8 mouse cellular contexts compared by ENCODE assay signal in the genomic region with DNA sequence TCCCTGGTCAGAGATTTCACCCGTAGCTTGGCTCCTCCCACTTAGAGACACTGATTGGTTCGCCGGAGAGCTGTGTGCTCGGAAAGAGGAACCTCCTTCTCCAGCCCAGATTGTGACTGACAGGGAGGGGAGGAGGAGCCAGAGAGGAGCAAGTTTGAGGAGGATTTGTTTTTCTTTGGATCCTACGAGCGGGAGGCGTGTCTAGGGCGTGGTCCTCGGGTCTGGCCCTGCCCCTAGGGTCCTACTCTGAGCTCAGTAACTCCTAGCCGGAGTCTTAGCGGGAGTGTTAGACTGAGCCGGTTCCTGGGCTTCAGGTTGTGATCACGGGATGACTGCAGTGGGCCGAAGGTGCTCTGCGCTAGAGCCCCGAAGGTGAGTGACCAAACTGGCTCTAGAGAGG. TPM values are rescaled to one million over a fixed set of nuclear protein-coding genes. Genes with fewer than 3 reads are reported as not detected.
DNase-seq lines count a peak whose midpoint lies in the region; ATAC-seq lines count a peak whose summit lies in the region.

No protein-coding gene starts in this region.

- no peaks in the 10 kb centered on the region for H3K9me3 ChIP-seq in hindbrain, embryonic 11.5 days (ENCODE audit: control insufficient read depth, low read length)

- peak; percentile 96 for DNase-seq in MEL-GATA-1-ER (ENCODE audit: extremely low read depth, low read depth)
- DNase-seq in cerebellum, adult 9-11 months, result peak; percentile 94
- DNase-seq in frontal cortex, adult 2 months (ENCODE audit: extremely low spot score in 1 of 2, low spot score in 1 of 2), result peak; percentile 82 to 87
- DNase-seq in hindbrain, embryonic 11.5 days (ENCODE audit: low spot score), result peak; percentile 94
- peak; percentile 69 to 91 for DNase-seq in layer of hippocampus, postnatal 14 days (ENCODE audit: low spot score in 2 of 2)
- peak; percentile 95 for DNase-seq in lung, postnatal 14 days
- DNase-seq in retina, adult 2 months (ENCODE audit: low read depth, low spot score), result peak; percentile 74
- DNase-seq in thymus, postnatal 36 days, result peak; percentile 70 to 84

- ATAC-seq in hindbrain, embryonic 11.5 days (ENCODE audit: low FRiP score), result peak; percentile 94

- H3K4me2 ChIP-seq in hindbrain, embryonic 11.5 days (replicated peaks; ENCODE audit: low read depth, low read length), result peak overlapping the region; percentile 32

- no peak overlapping the region for H3K27ac ChIP-seq in hindbrain, embryonic 11.5 days (ENCODE audit: low read depth, low read length)

- 0 out of 2 replicates have a peak overlapping the region, but pooled peaks have one; percentile 29 for H3K9ac ChIP-seq in hindbrain, embryonic 11.5 days (ENCODE audit: low read depth, low read length)

- 0 out of 2 replicates have a peak, but pooled peaks cover 2% of the 10 kb centered on the region for H3K4me1 ChIP-seq in hindbrain, embryonic 11.5 days (replicated peaks; ENCODE audit: control insufficient read depth, insufficient read depth, low read length)

- H3K36me3 ChIP-seq in hindbrain, embryonic 11.5 days (ENCODE audit: control insufficient read depth, insufficient read depth, low read length), result no peaks in the 10 kb centered on the region

- H3K4me3 ChIP-seq in hindbrain, embryonic 11.5 days (ENCODE audit: low read depth, low read length), result peak overlapping the region; percentile 27

- no peaks in the 10 kb centered on the region for H3K27me3 ChIP-seq in hindbrain, embryonic 11.5 days (ENCODE audit: control insufficient read depth, insufficient read depth, low read length)

- 1% methylated on average over 16 of the region's 16 CpGs for WGBS in hindbrain, embryonic 11.5 days

RNA-seq across cellular contexts. Expression of a gene that starts 6.6 kb away (rescaled TPM):
- 28.1 and 28.6 TPM in 2 replicates for polyA plus RNA-seq in frontal cortex, adult 2 months (2012; rRNA removed)
- 25.9 and 27.6 TPM in 2 replicates for polyA plus RNA-seq in hindbrain, embryonic 11.5 days (2014; fragmentation: Nextera tagmentation; extraction: Ambion mirVana)
- 10 to 100 TPM; 31.4 to 33.2 TPM for total RNA-seq in layer of hippocampus, postnatal 14 days (2021)

RNA-seq across cellular contexts. Expression of a gene that starts 13.4 kb away (rescaled TPM):
- 3.2 and 3.5 TPM in 2 replicates for polyA plus RNA-seq in frontal cortex, adult 2 months (2012; rRNA removed)
- 2.3 and 3.0 TPM in 2 replicates for polyA plus RNA-seq in hindbrain, embryonic 11.5 days (2014; fragmentation: Nextera tagmentation; extraction: Ambion mirVana)
- 1 to 10 TPM; 2.8 to 2.9 TPM for total RNA-seq in layer of hippocampus, postnatal 14 days (2021)

RNA-seq across cellular contexts. Expression of a gene that starts 14.6 kb away (rescaled TPM):
- 250 and 268 TPM in 2 replicates for polyA plus RNA-seq in frontal cortex, adult 2 months (2012; rRNA removed)
- 77.3 and 79.9 TPM in 2 replicates for polyA plus RNA-seq in hindbrain, embryonic 11.5 days (2014; fragmentation: Nextera tagmentation; extraction: Ambion mirVana)
- total RNA-seq in layer of hippocampus, postnatal 14 days (2021), result 10 to 100 TPM; 88.8 to 91.1 TPM

RNA-seq across cellular contexts. Expression of a gene that starts 23.5 kb away (rescaled TPM):
- 16.8 and 24.8 TPM in 2 replicates for polyA plus RNA-seq in frontal cortex, adult 2 months (2012; rRNA removed)
- polyA plus RNA-seq in hindbrain, embryonic 11.5 days (2014; fragmentation: Nextera tagmentation; extraction: Ambion mirVana), result 11.2 and 13.6 TPM in 2 replicates
- total RNA-seq in layer of hippocampus, postnatal 14 days (2021), result 10 to 100 TPM; 11.6 to 13.0 TPM

RNA-seq across cellular contexts. Expression of a gene that starts 29.6 kb away (rescaled TPM):
- 60.0 and 69.0 TPM in 2 replicates for polyA plus RNA-seq in frontal cortex, adult 2 months (2012; rRNA removed)
- polyA plus RNA-seq in hindbrain, embryonic 11.5 days (2014; fragmentation: Nextera tagmentation; extraction: Ambion mirVana), result 53.1 and 53.5 TPM in 2 replicates
- total RNA-seq in layer of hippocampus, postnatal 14 days (2021), result 10 to 100 TPM; 29.7 to 31.2 TPM
